Mouse (Mus musculus) lung, embryonic 14.5 days (tissue): ENCODE results near the gene Tec. TPM values are rescaled to one million over a fixed set of nuclear protein-coding genes. Genes with fewer than 3 reads are reported as not detected.

Experiments
- ATAC-seq: fragments of 200-750 bp; cut with Nextera tagmentation; 2 replicates; pipeline ENCODE4 v1.8.0; 2017; ENCODE audit warnings: mild to moderate bottlenecking, moderate TSS enrichment, moderate library complexity; ENCODE audit not compliant: insufficient read depth
- DNase-seq: peaks from one replicate; pipeline ENCODE4 v3.0.0-alpha.2; 2015
- H3K27ac ChIP-seq: fragments of 300-500 bp; sonication (generic); 2 replicates; pipeline ENCODE4 v1.5.1; 2014; ENCODE audit warnings: low read depth, mild to moderate bottlenecking, moderate library complexity
- H3K27me3 ChIP-seq: fragments of 300-500 bp; sonication (generic); 2 replicates; pipeline ENCODE4 v1.6.1; 2014; ENCODE audit warnings: low read length, control low read depth; ENCODE audit not compliant: insufficient read depth
- H3K36me3 ChIP-seq: fragments of 300-500 bp; sonication (generic); 2 replicates; pipeline ENCODE4 v1.6.1; 2014; ENCODE audit warnings: control low read depth; ENCODE audit not compliant: insufficient read depth
- H3K4me1 ChIP-seq: fragments of 300-500 bp; sonication (generic); 2 replicates; pipeline ENCODE4 v1.6.1; 2014; ENCODE audit warnings: antibody characterized with exemption, control low read depth; ENCODE audit not compliant: insufficient read depth
- H3K4me2 ChIP-seq: fragments of 300-500 bp; sonication (generic); 2 replicates; pipeline ENCODE4 v1.6.1; 2014; ENCODE audit warnings: mild to moderate bottlenecking
- H3K4me3 ChIP-seq: fragments of 300-500 bp; sonication (generic); 2 replicates; pipeline ENCODE4 v1.5.1; 2014; ENCODE audit warnings: low read depth, low read length
- H3K9ac ChIP-seq: fragments of 300-500 bp; sonication (generic); 2 replicates; pipeline ENCODE4 v1.6.1; 2014
- H3K9me3 ChIP-seq: fragments of 300-500 bp; sonication (generic); 2 replicates; pipeline ENCODE4 v1.6.1; 2016; ENCODE audit warnings: low read depth, low read length, control low read depth
- CTCF ChIP-seq: IDR thresholded peaks from 2 replicates; pipeline ENCODE4 v1.5.1; 2016; ENCODE audit warnings: antibody characterized with exemption, low read depth
- WGBS: fragments of 180-500 bp; shearing (Covaris S2); extraction: QIAGEN DNeasy Blood & Tissue Kit; methylation state at CpG from one replicate; pipeline ENCODE4 v1.1.7; 2014; 5-methylcytosine and 5-hydroxymethylcytosine counted together
- polyA plus RNA-seq: library from polyadenylated mRNA; unstranded; fragments of >200 nt; fragmentation: Nextera tagmentation; extraction: Ambion mirVana; gene quantifications from 2 replicates; pipeline ENCODE4 v1.2.1, GENCODE M21; 2014

Tec gene
- polyA plus RNA-seq, 1 experiment from 2014 or later, result 3.5 TPM

GRCm38 (mm10) chr5:72830988-72831610 is 37.2 kb downstream of the Tec start:
- 82% methylated on average over 5 of the region's 5 CpGs for WGBS
- TF ChIP-seq CTCF, result no peak
- no peaks in the 10 kb centered on the region for H3K27me3 ChIP-seq

GRCm38 (mm10) chr5:72829506-72830067 is 38.7 kb downstream of the Tec start:
- TF ChIP-seq CTCF, result no peak
- DNase-seq (no peak), ATAC-seq (no peak)
- WGBS, result 87% methylated on average over 7 of the region's 7 CpGs
- Histone ChIP-seq H3K27me3 (no peaks in the 10 kb centered on the region), H3K27ac (no peak overlapping the region), H3K4me3 (no peak overlapping the region), H3K9ac (no peak overlapping the region), H3K9me3 (no peaks in the 10 kb centered on the region), H3K4me2 (no peak overlapping the region), H3K4me1 (no peaks in the 10 kb centered on the region), H3K36me3 (no peaks in the 10 kb centered on the region)

More at GRCm38 (mm10) chr5:72830988-72831610, 37.2 kb downstream of the Tec start:
- no peak for ATAC-seq
- H3K4me3 ChIP-seq, result no peak overlapping the region
- no peak overlapping the region for H3K27ac ChIP-seq
- no peaks in the 10 kb centered on the region for H3K4me1 ChIP-seq
- DNase-seq, result no peak
- no peak overlapping the region for H3K4me2 ChIP-seq
- H3K36me3 ChIP-seq, result no peaks in the 10 kb centered on the region
- no peak overlapping the region for H3K9ac ChIP-seq
- H3K9me3 ChIP-seq, result no peaks in the 10 kb centered on the region

- no peak overlapping the region for H3K9ac ChIP-seq
- H3K4me2 ChIP-seq, result no peak overlapping the region
- TF ChIP-seq CTCF, result no peak
- no peak for ATAC-seq
- 24% methylated on average over 1 of the region's 1 CpGs for WGBS
- no peaks in the 10 kb centered on the region for H3K9me3 ChIP-seq
- H3K36me3 ChIP-seq, result no peaks in the 10 kb centered on the region
- H3K27me3 ChIP-seq, result no peaks in the 10 kb centered on the region
- DNase-seq, result no peak
- H3K4me1 ChIP-seq, result no peaks in the 10 kb centered on the region
- H3K27ac ChIP-seq, result no peak overlapping the region
- no peak overlapping the region for H3K4me3 ChIP-seq
Observed at GRCm38 (mm10) chr5:72828401-72828800, 39.9 kb downstream of the Tec start.

- 85% methylated on average over 5 of the region's 5 CpGs for WGBS
- no peak overlapping the region for H3K4me2 ChIP-seq
Observed at GRCm38 (mm10) chr5:72827435-72827834, 40.8 kb downstream of the Tec start.

GRCm38 (mm10) chr5:72826445-72826844 is 41.8 kb downstream of the Tec start:
- H3K27me3 ChIP-seq, result no peaks in the 10 kb centered on the region
- H3K36me3 ChIP-seq, result no peaks in the 10 kb centered on the region
- no peak overlapping the region for H3K4me3 ChIP-seq
- ATAC-seq (no peak), DNase-seq (no peak)
- no peaks in the 10 kb centered on the region for H3K9me3 ChIP-seq
- no peak for TF ChIP-seq CTCF
- H3K4me1 ChIP-seq, result no peaks in the 10 kb centered on the region
- H3K4me2 ChIP-seq, result no peak overlapping the region
- 55% methylated on average over 3 of the region's 3 CpGs for WGBS
- no peak overlapping the region for H3K27ac ChIP-seq
- no peak overlapping the region for H3K9ac ChIP-seq

More at GRCm38 (mm10) chr5:72827435-72827834, 40.8 kb downstream of the Tec start:
- H3K9ac ChIP-seq, result no peak overlapping the region
- ATAC-seq (no peak), DNase-seq (no peak)
- no peaks in the 10 kb centered on the region for H3K9me3 ChIP-seq
- H3K27ac ChIP-seq, result no peak overlapping the region
- TF ChIP-seq CTCF, result no peak
- H3K27me3 ChIP-seq, result no peaks in the 10 kb centered on the region
- no peaks in the 10 kb centered on the region for H3K4me1 ChIP-seq
- H3K4me3 ChIP-seq, result no peak overlapping the region
- no peaks in the 10 kb centered on the region for H3K36me3 ChIP-seq

- WGBS, result 70% methylated on average over 3 of the region's 3 CpGs
- no peak overlapping the region for H3K9ac ChIP-seq
- ATAC-seq, result no peak
- TF ChIP-seq CTCF, result no peak
- H3K4me3 ChIP-seq, result no peak overlapping the region
- H3K4me1 ChIP-seq, result peaks cover 9% of the 10 kb centered on the region
- no peaks in the 10 kb centered on the region for H3K36me3 ChIP-seq
- H3K27ac ChIP-seq, result no peak overlapping the region
- no peaks in the 10 kb centered on the region for H3K9me3 ChIP-seq
- H3K27me3 ChIP-seq, result no peaks in the 10 kb centered on the region
- no peak for DNase-seq
- no peak overlapping the region for H3K4me2 ChIP-seq
Observed at GRCm38 (mm10) chr5:72820651-72821050, 47.6 kb downstream of the Tec start.

GRCm38 (mm10) chr5:72820036-72820640 is 48.1 kb downstream of the Tec start:
- DNase-seq, result no peak
- no peak overlapping the region for H3K9ac ChIP-seq
- H3K4me1 ChIP-seq, result peaks cover 9% of the 10 kb centered on the region
- no peak overlapping the region for H3K4me2 ChIP-seq
- no peak overlapping the region for H3K27ac ChIP-seq
- H3K4me3 ChIP-seq, result no peak overlapping the region
- H3K36me3 ChIP-seq, result no peaks in the 10 kb centered on the region
- no peaks in the 10 kb centered on the region for H3K9me3 ChIP-seq
- TF ChIP-seq CTCF, result no peak
- WGBS, result 65% methylated on average over 8 of the region's 8 CpGs
- no peak for ATAC-seq
- H3K27me3 ChIP-seq, result no peaks in the 10 kb centered on the region
